ENCODE assay signal across 8 mouse cellular contexts in genomic region chr15:98566973-98567277, GRCm38 (mm10). TPM values are rescaled to one million over a fixed set of nuclear protein-coding genes. Genes with fewer than 3 reads are reported as not detected.
DNase-seq lines count a peak whose midpoint lies in the region; ATAC-seq and TF ChIP-seq lines count a peak whose summit lies in the region.

No protein-coding gene starts in this region.

- H3K4me3 ChIP-seq in heart, embryonic 14.5 days (ENCODE audit: control insufficient read depth in 1 of 2, insufficient read depth in 1 of 2, low read depth in 1 of 2, low read length in 2 of 2), result peak overlapping the region; percentile 93 to 94
- peak overlapping the region; percentile 75 for H3K4me3 ChIP-seq in ES-Bruce4 (ENCODE audit: low read depth, low read length)
- peak overlapping the region; percentile 97 for H3K4me3 ChIP-seq in forebrain, embryonic 15.5 days
- peak overlapping the region; percentile 83 for H3K4me3 ChIP-seq in liver, postnatal 0 days (ENCODE audit: low read depth, low read length)

- no peaks in the 10 kb centered on the region for H3K9me3 ChIP-seq in heart, embryonic 14.5 days (ENCODE audit: control insufficient read depth, low read length)
- no peaks in the 10 kb centered on the region for H3K9me3 ChIP-seq in ES-Bruce4 (replicated peaks; ENCODE audit: control insufficient read depth, insufficient read depth, low read length, poor library complexity, severe bottlenecking)
- no peaks in the 10 kb centered on the region for H3K9me3 ChIP-seq in forebrain, embryonic 15.5 days
- H3K9me3 ChIP-seq in liver, postnatal 0 days (ENCODE audit: low read length), result no peaks in the 10 kb centered on the region

- TF ChIP-seq POLR2A in ES-Bruce4 (IDR thresholded peaks at IDR 0.05; ENCODE audit: insufficient read depth, low read length), result no peak

- TF ChIP-seq EP300 in ES-Bruce4 (IDR thresholded peaks at IDR 0.05; ENCODE audit: insufficient read depth, low read depth, low read length), result no peak
- no peak for TF ChIP-seq EP300 in liver, postnatal 0 days (IDR thresholded peaks at IDR 0.05; ENCODE audit: low read depth)

- peaks cover 9 to 26% of the 10 kb centered on the region in 2 experiments for H3K4me1 ChIP-seq in heart, embryonic 14.5 days (ENCODE audit: control insufficient read depth in 2 of 2, insufficient read depth in 2 of 2, low read length in 2 of 2)
- no peaks in the 10 kb centered on the region for H3K4me1 ChIP-seq in ES-Bruce4 (ENCODE audit: control insufficient read depth, insufficient read depth, low read length)
- H3K4me1 ChIP-seq in forebrain, embryonic 15.5 days, result peaks cover 44% of the 10 kb centered on the region
- H3K4me1 ChIP-seq in liver, postnatal 0 days (ENCODE audit: insufficient read depth), result peaks cover 21% of the 10 kb centered on the region

- H3K27ac ChIP-seq in heart, embryonic 14.5 days (replicated peaks in 1 of 2; ENCODE audit: control insufficient read depth in 1 of 2, insufficient read depth in 1 of 2, low read depth in 2 of 2, low read length in 2 of 2), result peak overlapping the region; percentile 98
- H3K27ac ChIP-seq in ES-Bruce4 (ENCODE audit: insufficient read depth, low read length), result peak overlapping the region; percentile 45
- H3K27ac ChIP-seq in forebrain, embryonic 15.5 days (replicated peaks), result peak overlapping the region; percentile 92
- peak overlapping the region; percentile 98 for H3K27ac ChIP-seq in liver, postnatal 0 days (ENCODE audit: low read depth)

- H3K27me3 ChIP-seq in heart, embryonic 14.5 days (ENCODE audit: control insufficient read depth, insufficient read depth, low read length), result no peaks in the 10 kb centered on the region
- no peaks in the 10 kb centered on the region for H3K27me3 ChIP-seq in ES-Bruce4 (ENCODE audit: control insufficient read depth, insufficient read depth, low read length, poor library complexity, severe bottlenecking)
- H3K27me3 ChIP-seq in forebrain, embryonic 15.5 days, result no peaks in the 10 kb centered on the region
- no peaks in the 10 kb centered on the region for H3K27me3 ChIP-seq in liver, postnatal 0 days (ENCODE audit: insufficient read depth, low read length)

- no peak for DNase-seq in heart, postnatal 4 days
- no peak for DNase-seq in liver, postnatal 0 days
- no peak for DNase-seq in urinary bladder, adult 18-20 months (ENCODE audit: low spot score in 2 of 2)
- no peak for DNase-seq in frontal cortex, postnatal 36 days (ENCODE audit: low spot score in 2 of 2)
- DNase-seq in cerebellum, adult 9-11 months, result no peak

- H3K4me2 ChIP-seq in heart, embryonic 14.5 days (ENCODE audit: low read length), result peak overlapping the region; percentile 94
- H3K4me2 ChIP-seq in forebrain, embryonic 15.5 days (replicated peaks), result peak overlapping the region; percentile 69
- peak overlapping the region; percentile 78 for H3K4me2 ChIP-seq in liver, postnatal 0 days (ENCODE audit: low read depth, low read length)

- 1% methylated on average over 15 of the region's 15 CpGs for WGBS in heart, embryonic 14.5 days
- under 1% methylated on average over 15 of the region's 15 CpGs for WGBS in forebrain, embryonic 15.5 days
- WGBS in liver, postnatal 0 days (ENCODE audit: insufficient replicate concordance), result under 1% methylated on average over 15 of the region's 15 CpGs

- TF ChIP-seq CTCF in ES-Bruce4 (IDR thresholded peaks at IDR 0.05; ENCODE audit: low read depth, low read length), result no peak
- TF ChIP-seq CTCF in liver, postnatal 0 days (IDR thresholded peaks at IDR 0.05; ENCODE audit: low read depth), result no peak

- ATAC-seq in heart, embryonic 14.5 days (ENCODE audit: insufficient number of reproducible peaks, insufficient read depth, low FRiP score, low read depth), result no peak
- ATAC-seq in forebrain, embryonic 15.5 days (replicated peaks), result no peak
- no peak for ATAC-seq in liver, postnatal 0 days

- peaks cover 34% of the 10 kb centered on the region for H3K36me3 ChIP-seq in heart, embryonic 14.5 days (ENCODE audit: control insufficient read depth, insufficient read depth, low read length)
- H3K36me3 ChIP-seq in ES-Bruce4 (ENCODE audit: control insufficient read depth, insufficient read depth, low read length, poor library complexity, severe bottlenecking), result peaks cover 24% of the 10 kb centered on the region
- peaks cover 11% of the 10 kb centered on the region; the same call in 1 of the 2 replicates for H3K36me3 ChIP-seq in forebrain, embryonic 15.5 days
- H3K36me3 ChIP-seq in liver, postnatal 0 days (replicated peaks; ENCODE audit: insufficient read depth, low read length), result peaks cover 14% of the 10 kb centered on the region; the same call in 1 of the 2 replicates

- peak overlapping the region; percentile 93 for H3K9ac ChIP-seq in heart, embryonic 14.5 days (ENCODE audit: low read length)
- peak overlapping the region; percentile 76 for H3K9ac ChIP-seq in ES-Bruce4 (ENCODE audit: low read depth, poor library complexity, severe bottlenecking)
- peak overlapping the region; percentile 87 for H3K9ac ChIP-seq in forebrain, embryonic 15.5 days (replicated peaks)
- H3K9ac ChIP-seq in liver, postnatal 0 days (replicated peaks), result peak overlapping the region; percentile 88

RNA-seq across cellular contexts. Expression of gene Ccnt1, which starts 3.8 kb away (rescaled TPM):
- polyA plus RNA-seq in heart, embryonic 14.5 days (2014; fragmentation: Nextera tagmentation; extraction: Ambion mirVana), result 34.0 and 39.2 TPM in 2 replicates
- 10 to 100 TPM; 33.8 to 34.1 TPM for total RNA-seq in heart, postnatal 4 days (2021)
- 66.8 and 73.1 TPM in 2 replicates for polyA plus RNA-seq in ES-Bruce4 (2011; ENCODE audit: insufficient read depth, insufficient read length, low read depth, missing spikeins)
- 66.5 and 72.0 TPM in 2 replicates for polyA plus RNA-seq in forebrain, embryonic 15.5 days (2015; fragmentation: Nextera tagmentation; extraction: Ambion mirVana)
- polyA plus RNA-seq in liver, postnatal 0 days (2015; fragmentation: Nextera tagmentation; extraction: Ambion mirVana), result 14.9 and 17.0 TPM in 2 replicates

RNA-seq across cellular contexts. Expression of gene 4930415O20Rik, which starts 3.9 kb away (rescaled TPM):
- polyA plus RNA-seq in heart, embryonic 14.5 days (2014; fragmentation: Nextera tagmentation; extraction: Ambion mirVana), result 0.53 and 0.66 TPM in 2 replicates
- total RNA-seq in heart, postnatal 4 days (2021), result not detected
- polyA plus RNA-seq in ES-Bruce4 (2011; ENCODE audit: insufficient read depth, insufficient read length, low read depth, missing spikeins), result 1.7 and 2.6 TPM in 2 replicates
- 0.56 TPM in 1 of 2 replicates, not detected in the other for polyA plus RNA-seq in forebrain, embryonic 15.5 days (2015; fragmentation: Nextera tagmentation; extraction: Ambion mirVana)
- not detected in 2 replicates for polyA plus RNA-seq in liver, postnatal 0 days (2015; fragmentation: Nextera tagmentation; extraction: Ambion mirVana)

RNA-seq across cellular contexts. Expression of gene Kansl2, which starts 32.9 kb away (rescaled TPM):
- 69.0 and 74.1 TPM in 2 replicates for polyA plus RNA-seq in heart, embryonic 14.5 days (2014; fragmentation: Nextera tagmentation; extraction: Ambion mirVana)
- total RNA-seq in heart, postnatal 4 days (2021), result 10 to 100 TPM; 88.8 to 93.8 TPM
- polyA plus RNA-seq in ES-Bruce4 (2011; ENCODE audit: insufficient read depth, insufficient read length, low read depth, missing spikeins), result 116 and 119 TPM in 2 replicates
- polyA plus RNA-seq in forebrain, embryonic 15.5 days (2015; fragmentation: Nextera tagmentation; extraction: Ambion mirVana), result 140 and 152 TPM in 2 replicates
- polyA plus RNA-seq in liver, postnatal 0 days (2015; fragmentation: Nextera tagmentation; extraction: Ambion mirVana), result 26.6 and 28.2 TPM in 2 replicates

RNA-seq across cellular contexts. Expression of gene Adcy6, which starts 43.0 kb away (rescaled TPM):
- 35.2 and 43.7 TPM in 2 replicates for polyA plus RNA-seq in heart, embryonic 14.5 days (2014; fragmentation: Nextera tagmentation; extraction: Ambion mirVana)
- 100 to 1,000 TPM; 141 to 152 TPM for total RNA-seq in heart, postnatal 4 days (2021)
- 12.5 and 12.8 TPM in 2 replicates for polyA plus RNA-seq in ES-Bruce4 (2011; ENCODE audit: insufficient read depth, insufficient read length, low read depth, missing spikeins)
- polyA plus RNA-seq in forebrain, embryonic 15.5 days (2015; fragmentation: Nextera tagmentation; extraction: Ambion mirVana), result 12.5 and 13.8 TPM in 2 replicates
- 5.3 and 7.7 TPM in 2 replicates for polyA plus RNA-seq in liver, postnatal 0 days (2015; fragmentation: Nextera tagmentation; extraction: Ambion mirVana)

Comparison
In these comparisons a context has a peak if more than half of its experiments do, and no peak if none do; other contexts are left out.
1. H3K27ac ChIP-seq: peak in every context shown above with its lines; median percentile 98 in heart, embryonic 14.5 days; 98 in liver, postnatal 0 days; 92 in forebrain, embryonic 15.5 days; 45 in ES-Bruce4.